Mouse (Mus musculus) forebrain, embryonic 15.5 days (tissue): ENCODE results near the gene Rnf144b. TPM values are rescaled to one million over a fixed set of nuclear protein-coding genes. Genes with fewer than 3 reads are reported as not detected.

Source experiments
- ATAC-seq: fragments of 200-750 bp; cut with Nextera tagmentation; replicated peaks from 2 replicates; pipeline ENCODE4 v1.8.0; 2017; ENCODE audit warnings: mild to moderate bottlenecking, moderate TSS enrichment, moderate library complexity
- H3K27ac ChIP-seq: fragments of 300-500 bp; sonication (generic); replicated peaks from 2 replicates; pipeline ENCODE4 v1.5.1; 2015; ENCODE audit warnings: mild to moderate bottlenecking, inconsistent platforms
- H3K27me3 ChIP-seq: fragments of 300-500 bp; sonication (generic); 2 replicates; pipeline ENCODE4 v1.6.1; 2015; ENCODE audit warnings: inconsistent platforms
- H3K36me3 ChIP-seq: fragments of 300-500 bp; sonication (generic); 2 replicates; pipeline ENCODE4 v1.6.1; 2015; ENCODE audit warnings: mild to moderate bottlenecking, inconsistent platforms
- H3K4me1 ChIP-seq: fragments of 300-500 bp; sonication (generic); 2 replicates; pipeline ENCODE4 v1.6.1; 2015; ENCODE audit warnings: inconsistent platforms
- H3K4me2 ChIP-seq: fragments of 300-500 bp; sonication (generic); replicated peaks from 2 replicates; pipeline ENCODE4 v1.6.1; 2015; ENCODE audit warnings: mild to moderate bottlenecking, inconsistent platforms
- H3K4me3 ChIP-seq: fragments of 300-500 bp; sonication (generic); 2 replicates; pipeline ENCODE4 v1.5.1; 2015; ENCODE audit warnings: mild to moderate bottlenecking, inconsistent platforms
- H3K9ac ChIP-seq: fragments of 300-500 bp; sonication (generic); replicated peaks from 2 replicates; pipeline ENCODE4 v1.6.1; 2015; ENCODE audit warnings: mild to moderate bottlenecking, inconsistent platforms
- H3K9me3 ChIP-seq: fragments of 300-500 bp; sonication (generic); 2 replicates; pipeline ENCODE4 v1.6.1; 2016; ENCODE audit warnings: inconsistent platforms
- WGBS: fragments of 180-500 bp; shearing (Covaris S2); methylation state at CpG from one replicate; pipeline ENCODE4 v1.1.7; 2015; ENCODE audit warnings: mixed read lengths; 5-methylcytosine and 5-hydroxymethylcytosine counted together
- polyA plus RNA-seq: library from polyadenylated mRNA; unstranded; fragments of >200 nt; fragmentation: Nextera tagmentation; extraction: Ambion mirVana; gene quantifications from 2 replicates; pipeline ENCODE4 v1.2.1, GENCODE M21; 2015

The Rnf144b gene
- polyA plus RNA-seq, 1 experiment from 2014 or later = 0.37 TPM

- no peak for ATAC-seq
- 63% methylated on average over 5 of the region's 5 CpGs for WGBS
These were observed 34.4 kb downstream of the Rnf144b start for GRCm38 (mm10) chr13:47156841-47157240.

GRCm38 (mm10) chr13:47162001-47162400 lies 39.5 kb downstream of the Rnf144b start:
- no peak overlapping the region for H3K4me3 ChIP-seq
- H3K4me1 ChIP-seq = no peaks in the 10 kb centered on the region
- no peak overlapping the region for H3K9ac ChIP-seq
- H3K27me3 ChIP-seq = no peaks in the 10 kb centered on the region
- H3K27ac ChIP-seq = no peak overlapping the region
- no peaks in the 10 kb centered on the region for H3K36me3 ChIP-seq
- H3K9me3 ChIP-seq = no peaks in the 10 kb centered on the region
- no peak overlapping the region for H3K4me2 ChIP-seq
- 95% methylated on average over 5 of the region's 5 CpGs for WGBS
- no peak for ATAC-seq

More at GRCm38 (mm10) chr13:47156841-47157240, 34.4 kb downstream of the Rnf144b start:
- Histone ChIP-seq H3K9me3 (no peaks in the 10 kb centered on the region), H3K27ac (no peak overlapping the region), H3K4me1 (no peaks in the 10 kb centered on the region), H3K36me3 (no peaks in the 10 kb centered on the region), H3K27me3 (no peaks in the 10 kb centered on the region), H3K4me2 (no peak overlapping the region), H3K9ac (no peak overlapping the region), H3K4me3 (no peak overlapping the region)

DNA sequence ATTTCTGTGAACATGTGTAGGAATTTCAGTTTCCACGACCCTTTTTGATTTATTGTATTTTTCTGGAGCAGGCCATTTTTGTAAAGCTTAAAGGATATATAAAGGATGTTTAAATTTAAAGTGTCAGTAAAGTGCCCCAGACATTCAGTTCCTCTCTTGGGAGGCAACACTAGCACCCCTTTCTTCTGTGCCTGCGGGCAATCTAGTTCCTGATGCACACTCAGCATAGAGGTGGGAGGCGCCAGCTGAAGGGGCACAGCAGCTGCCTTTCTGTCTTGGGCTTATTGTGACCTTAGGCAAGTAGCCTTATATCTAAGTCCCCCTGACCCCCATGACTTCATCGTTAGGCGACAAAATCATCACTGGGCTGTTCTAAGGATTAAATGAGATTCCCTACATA lies 42.3 kb downstream of the Rnf144b start:
- no peaks in the 10 kb centered on the region for H3K4me1 ChIP-seq
- no peaks in the 10 kb centered on the region for H3K36me3 ChIP-seq
- no peaks in the 10 kb centered on the region for H3K27me3 ChIP-seq
- H3K27ac ChIP-seq = no peak overlapping the region
- no peaks in the 10 kb centered on the region for H3K9me3 ChIP-seq
- no peak overlapping the region for H3K4me2 ChIP-seq
- H3K9ac ChIP-seq = no peak overlapping the region
- H3K4me3 ChIP-seq = no peak overlapping the region
- ATAC-seq = no peak
- WGBS = 85% methylated on average over 5 of the region's 5 CpGs

DNA sequence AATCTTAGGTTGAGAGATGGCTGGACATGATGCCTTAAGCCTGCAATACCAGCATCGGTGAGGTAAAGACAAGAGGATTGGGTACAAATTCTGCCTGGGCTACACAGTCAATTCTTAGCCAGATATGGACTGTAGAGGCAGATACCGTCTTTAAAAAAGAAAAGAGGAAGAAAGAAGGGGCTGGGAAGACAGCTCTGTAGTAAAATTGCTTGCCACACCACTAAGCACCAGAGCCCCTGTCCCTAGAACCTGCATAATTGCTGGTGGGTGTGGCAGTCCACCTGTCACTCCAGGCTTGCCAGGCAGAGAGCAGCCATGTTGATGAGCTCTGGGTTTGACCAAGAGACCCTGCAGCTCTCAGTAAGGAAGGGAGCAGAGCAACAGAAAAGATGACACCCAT lies 42.8 kb downstream of the Rnf144b start:
- Histone ChIP-seq H3K9ac (no peak overlapping the region), H3K27ac (no peak overlapping the region), H3K36me3 (no peaks in the 10 kb centered on the region), H3K4me2 (no peak overlapping the region), H3K4me1 (no peaks in the 10 kb centered on the region), H3K9me3 (no peaks in the 10 kb centered on the region), H3K4me3 (no peak overlapping the region), H3K27me3 (no peaks in the 10 kb centered on the region)
- WGBS = 87% methylated on average over 2 of the region's 2 CpGs
- no peak for ATAC-seq

GRCm38 (mm10) chr13:47168484-47168883 lies 46.0 kb downstream of the Rnf144b start:
- H3K27me3 ChIP-seq = no peaks in the 10 kb centered on the region
- 57% methylated on average over 11 of the region's 11 CpGs for WGBS
- H3K4me3 ChIP-seq = no peak overlapping the region

GRCm38 (mm10) chr13:47170026-47170425 lies 47.6 kb downstream of the Rnf144b start:
- Histone ChIP-seq H3K4me2 (no peak overlapping the region), H3K4me3 (no peak overlapping the region), H3K27me3 (no peaks in the 10 kb centered on the region), H3K9ac (no peak overlapping the region), H3K36me3 (no peaks in the 10 kb centered on the region), H3K27ac (no peak overlapping the region), H3K4me1 (no peaks in the 10 kb centered on the region), H3K9me3 (no peaks in the 10 kb centered on the region)
- no peak for ATAC-seq
- 85% methylated on average over 4 of the region's 4 CpGs for WGBS

More at GRCm38 (mm10) chr13:47168484-47168883, 46.0 kb downstream of the Rnf144b start:
- no peak for ATAC-seq
- no peaks in the 10 kb centered on the region for H3K36me3 ChIP-seq
- H3K9ac ChIP-seq = no peak overlapping the region
- H3K27ac ChIP-seq = no peak overlapping the region
- no peaks in the 10 kb centered on the region for H3K4me1 ChIP-seq
- no peaks in the 10 kb centered on the region for H3K9me3 ChIP-seq
- no peak overlapping the region for H3K4me2 ChIP-seq

- Histone ChIP-seq H3K27me3 (no peaks in the 10 kb centered on the region), H3K27ac (no peak overlapping the region), H3K4me3 (no peak overlapping the region), H3K9ac (no peak overlapping the region), H3K4me2 (no peak overlapping the region), H3K9me3 (no peaks in the 10 kb centered on the region), H3K36me3 (no peaks in the 10 kb centered on the region), H3K4me1 (no peaks in the 10 kb centered on the region)
- WGBS = 80% methylated on average over 13 of the region's 13 CpGs
- no peak for ATAC-seq
These were observed 48.5 kb downstream of the Rnf144b start for GRCm38 (mm10) chr13:47170811-47171555.

DNA sequence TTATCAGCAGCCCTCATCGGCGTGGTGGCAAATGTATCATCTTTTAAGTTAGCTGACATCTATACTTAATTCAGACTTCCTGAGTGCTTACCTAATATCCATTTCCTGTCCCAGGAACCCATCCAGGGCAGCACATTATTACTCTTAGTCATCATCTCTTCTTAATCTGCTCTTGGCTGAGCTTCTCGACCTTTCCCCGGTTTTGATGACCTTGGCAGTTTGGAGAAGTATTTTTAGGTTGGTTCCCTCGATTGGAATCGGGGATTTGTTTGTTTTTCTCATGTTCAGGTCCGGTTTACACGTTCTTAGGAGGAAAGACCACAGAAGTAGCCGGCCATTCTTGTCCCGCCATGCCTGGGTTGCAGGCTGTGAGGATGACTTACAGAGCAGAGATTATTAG lies 50.4 kb downstream of the Rnf144b start:
- Histone ChIP-seq H3K9ac (no peak overlapping the region), H3K4me1 (no peaks in the 10 kb centered on the region), H3K27me3 (no peaks in the 10 kb centered on the region), H3K9me3 (no peaks in the 10 kb centered on the region), H3K4me3 (no peak overlapping the region), H3K4me2 (no peak overlapping the region), H3K36me3 (no peaks in the 10 kb centered on the region), H3K27ac (no peak overlapping the region)
- no peak for ATAC-seq
- WGBS = 88% methylated on average over 10 of the region's 10 CpGs

- H3K4me3 ChIP-seq = no peak overlapping the region
- H3K27me3 ChIP-seq = no peaks in the 10 kb centered on the region
- H3K36me3 ChIP-seq = no peaks in the 10 kb centered on the region
- 87% methylated on average over 8 of the region's 8 CpGs for WGBS
- no peak overlapping the region for H3K27ac ChIP-seq
- ATAC-seq = no peak
- no peak overlapping the region for H3K4me2 ChIP-seq
- no peak overlapping the region for H3K9ac ChIP-seq
- no peaks in the 10 kb centered on the region for H3K4me1 ChIP-seq
- no peaks in the 10 kb centered on the region for H3K9me3 ChIP-seq
These were observed 55.7 kb downstream of the Rnf144b start for GRCm38 (mm10) chr13:47178182-47178581.

- no peaks in the 10 kb centered on the region for H3K27me3 ChIP-seq
- no peaks in the 10 kb centered on the region for H3K36me3 ChIP-seq
- 80% methylated on average over 7 of the region's 7 CpGs for WGBS
- H3K4me3 ChIP-seq = no peak overlapping the region
- H3K9me3 ChIP-seq = no peaks in the 10 kb centered on the region
- H3K27ac ChIP-seq = no peak overlapping the region
- ATAC-seq = no peak
- H3K4me1 ChIP-seq = no peaks in the 10 kb centered on the region
- no peak overlapping the region for H3K9ac ChIP-seq
- H3K4me2 ChIP-seq = no peak overlapping the region
These were observed 58.3 kb downstream of the Rnf144b start for GRCm38 (mm10) chr13:47180776-47181175.

- Histone ChIP-seq H3K4me3 (no peak overlapping the region), H3K4me2 (no peak overlapping the region), H3K4me1 (no peaks in the 10 kb centered on the region), H3K9ac (no peak overlapping the region), H3K27ac (no peak overlapping the region), H3K27me3 (no peaks in the 10 kb centered on the region), H3K36me3 (no peaks in the 10 kb centered on the region), H3K9me3 (no peaks in the 10 kb centered on the region)
- 89% methylated on average over 5 of the region's 5 CpGs for WGBS
- ATAC-seq = no peak
These were observed 59.9 kb downstream of the Rnf144b start for GRCm38 (mm10) chr13:47182366-47182765.

- no peaks in the 10 kb centered on the region for H3K4me1 ChIP-seq
- no peak overlapping the region for H3K9ac ChIP-seq
- 89% methylated on average over 9 of the region's 9 CpGs for WGBS
- H3K4me2 ChIP-seq = no peak overlapping the region
- H3K27ac ChIP-seq = no peak overlapping the region
- no peaks in the 10 kb centered on the region for H3K27me3 ChIP-seq
- H3K9me3 ChIP-seq = no peaks in the 10 kb centered on the region
- H3K4me3 ChIP-seq = no peak overlapping the region
- ATAC-seq = no peak
- no peaks in the 10 kb centered on the region for H3K36me3 ChIP-seq
These were observed 60.7 kb downstream of the Rnf144b start for GRCm38 (mm10) chr13:47183033-47183730.
